Mouse (Mus musculus) embryonic fibroblast, embryonic 13.5 days (primary cell): ENCODE data around the gene Tspan1.

Experiments used
- CTCF ChIP-seq: IDR thresholded peaks from 2 replicates; pipeline ENCODE4 v1.5.1; 2011; ENCODE audit warnings: mild to moderate bottlenecking, control low read depth, low read length, moderate library complexity, borderline replicate concordance; ENCODE audit not compliant: insufficient read depth
- POLR2A ChIP-seq: IDR thresholded peaks from 2 replicates; pipeline ENCODE4 v1.6.1; 2011; ENCODE audit warnings: low read depth, mild to moderate bottlenecking, control low read depth, low read length, moderate library complexity

GRCm38 (mm10) chr4:116149812-116150155 lies 17.6 kb downstream of the Tspan1 start:
- TF ChIP-seq POLR2A (no peak), CTCF (no peak)
